Mouse (Mus musculus) stomach, postnatal 0 days (tissue): ENCODE measurements around the gene Htr7.

ENCODE experiments used
- CTCF ChIP-seq: IDR thresholded peaks from 2 replicates; pipeline ENCODE4 v1.5.1; 2016; ENCODE audit warnings: antibody characterized with exemption, low read depth, mild to moderate bottlenecking, moderate library complexity
- EP300 ChIP-seq: optimal IDR thresholded peaks from 2 replicates; pipeline ENCODE3; 2016; ENCODE audit warnings: antibody characterized with exemption

DNA sequence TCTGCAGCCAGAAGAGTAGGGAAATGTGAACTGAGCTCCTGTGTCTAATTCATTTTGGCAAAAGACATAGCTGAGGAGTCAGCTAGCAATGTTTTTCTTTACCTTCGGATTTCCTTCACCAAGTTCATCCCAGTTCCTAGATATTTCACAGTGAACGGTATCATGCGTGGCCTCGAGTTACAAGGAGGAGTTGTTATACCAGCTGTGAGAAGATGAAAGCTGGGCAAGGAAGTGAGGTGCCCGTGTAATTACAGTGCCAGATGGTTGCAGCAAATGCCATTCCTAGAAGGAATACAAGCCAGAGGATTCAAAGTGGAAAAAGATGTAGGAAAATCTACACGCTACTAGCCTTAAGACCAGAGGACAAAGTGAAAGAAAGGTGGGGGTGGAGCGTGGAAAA is 41.6 kb upstream of the Htr7 start:
- TF ChIP-seq CTCF (no peak), EP300 (no peak)
